Comparison of ENCODE assay signal across 1 mouse cellular context in the genomic region with DNA sequence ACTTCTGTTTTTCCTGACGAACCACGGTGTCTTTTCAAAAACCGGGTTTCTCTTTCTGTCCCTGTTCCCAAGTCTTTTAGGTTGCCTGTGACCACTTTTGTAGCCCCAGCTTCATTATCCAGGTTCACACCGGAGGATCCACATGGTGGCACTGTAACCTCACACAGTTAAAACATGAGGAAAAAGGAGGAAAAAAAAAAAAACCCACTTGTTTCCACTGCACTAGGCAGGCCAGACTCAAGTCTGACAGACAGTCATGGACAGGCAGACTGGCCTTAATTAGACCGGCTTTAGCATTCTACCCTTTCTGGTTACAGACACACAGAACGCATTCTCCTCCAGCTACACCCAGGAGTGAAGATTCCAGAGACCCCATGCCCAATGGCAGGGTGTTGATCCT.
TF ChIP-seq lines count a peak whose summit lies in the region.

No protein-coding gene starts in this region.

TF ChIP-seq in CH12.LX, 34 proteins besides CTCF, POLR2A, EP300 and RAD21 (continued from another document):
- TF ChIP-seq IRF4 (IDR thresholded peaks at IDR 0.05; ENCODE audit: low read depth, low read length) (no peak; the same call in 1 of the 2 replicates), HCFC1 (IDR thresholded peaks at IDR 0.05; ENCODE audit: low read depth, low read length) (no peak), MAX (IDR thresholded peaks at IDR 0.05; ENCODE audit: low read length) (no peak)
